9 mouse cellular contexts compared by ENCODE assay signal in genomic region chr7:135631776-135632552, GRCm38 (mm10).
DNase-seq lines count a peak whose midpoint lies in the region; ATAC-seq and TF ChIP-seq lines count a peak whose summit lies in the region.
"Had no signal": no experiment of that assay in that cellular context is flagged by ENCODE, and none has a peak within 500 bp of the region (broad histone marks: within the 10 kb centered on the region; RNA-seq: fewer than 3 reads in every experiment).

No protein-coding gene starts in this region.

- no peak overlapping the region for H3K4me2 ChIP-seq in lung, embryonic 14.5 days
- H3K4me2 ChIP-seq: limb, embryonic 12.5 days had no signal

- no peaks in the 10 kb centered on the region for H3K36me3 ChIP-seq in E14TG2a.4 (ENCODE audit: insufficient read depth, low read length)
- H3K36me3 ChIP-seq in lung, embryonic 14.5 days (ENCODE audit: insufficient read depth) = no peaks in the 10 kb centered on the region
- H3K36me3 ChIP-seq: limb, embryonic 12.5 days had no signal

- 47% methylated on average over 8 of the region's 8 CpGs for WGBS in lung, embryonic 14.5 days

- H3K4me3 ChIP-seq in E14TG2a.4 (replicated peaks; ENCODE audit: low read length) = no peak overlapping the region
- H3K4me3 ChIP-seq in lung, embryonic 14.5 days (ENCODE audit: low read depth, low read length) = no peak overlapping the region
- H3K4me3 ChIP-seq: limb, embryonic 12.5 days had no signal

- H3K27me3 ChIP-seq in E14TG2a.4 (ENCODE audit: insufficient read depth, low read length) = peaks cover 29% of the 10 kb centered on the region
- H3K27me3 ChIP-seq in lung, embryonic 14.5 days (ENCODE audit: insufficient read depth, low read length) = no peaks in the 10 kb centered on the region

- H3K4me1 ChIP-seq in E14TG2a.4 (replicated peaks; ENCODE audit: low read depth, low read length) = no peaks in the 10 kb centered on the region; the same call in 1 of the 2 replicates
- peaks cover 11% of the 10 kb centered on the region for H3K4me1 ChIP-seq in lung, embryonic 14.5 days (ENCODE audit: insufficient read depth)

- peak; percentile 82 for TF ChIP-seq CTCF in E14TG2a.4 (conservative IDR thresholded peaks at IDR 0.05; ENCODE audit: low read length)
- TF ChIP-seq CTCF in lung, embryonic 14.5 days (IDR thresholded peaks at IDR 0.05; ENCODE audit: low read depth) = peak; percentile 91

- H3K27ac ChIP-seq in lung, embryonic 14.5 days (ENCODE audit: low read depth) = no peak overlapping the region
- H3K27ac ChIP-seq: limb, embryonic 12.5 days had no signal

- no peak for ATAC-seq in lung, embryonic 14.5 days (ENCODE audit: insufficient read depth)

- H3K9me3 ChIP-seq in E14TG2a.4 (ENCODE audit: low read length) = no peaks in the 10 kb centered on the region
- H3K9me3 ChIP-seq in lung, embryonic 14.5 days (ENCODE audit: low read depth, low read length) = no peaks in the 10 kb centered on the region
- H3K9me3 ChIP-seq: limb, embryonic 12.5 days had no signal

- H3K9ac ChIP-seq in lung, embryonic 14.5 days = no peak overlapping the region
- H3K9ac ChIP-seq: limb, embryonic 12.5 days had no signal

- DNase-seq in adrenal gland, adult (ENCODE audit: inconsistent age in 2 of 2, low spot score in 1 of 2) = peak; percentile 71 to 92
- DNase-seq in embryo, embryonic 11 days = peak; percentile 81
- DNase-seq in heart, adult 8-10 months (ENCODE audit: low spot score) = peak; percentile 79
- peak; percentile 83 to 85 for DNase-seq in kidney, postnatal 4 days
- peak; percentile 87 for DNase-seq in lung, embryonic 14.5 days
- peak; percentile 73 for DNase-seq in retina, postnatal 7 days (ENCODE audit: low read depth, low spot score)
- peak; percentile 77 for DNase-seq in urinary bladder, postnatal 14 days (ENCODE audit: low spot score)
